Mouse (Mus musculus) CH12.LX (cell line): Measurements from ENCODE around the gene Ikzf2. TPM values are rescaled to one million over a fixed set of nuclear protein-coding genes. Genes with fewer than 3 reads are reported as not detected.

ENCODE experiments used
- DNase-seq: peaks from one replicate; pipeline ENCODE4 v3.0.0-alpha.2; 2013; ENCODE audit errors: extremely low read depth
- H3K27ac ChIP-seq: 2 replicates; pipeline ENCODE4 v1.5.1; 2012; ENCODE audit warnings: low read depth, mild to moderate bottlenecking, control low read depth, moderate library complexity; ENCODE audit not compliant: insufficient read depth
- H3K27me3 ChIP-seq: replicated peaks from 2 replicates; pipeline ENCODE3; 2012; ENCODE audit warnings: inconsistent platforms
- H3K36me3 ChIP-seq, 2 experiments: replicated peaks in 1 of 2; 2 replicates each; pipeline versions ENCODE3 to v1.6.1; 2012; ENCODE audit warnings: inconsistent platforms in 1 of 2, low read length in 1 of 2, mild to moderate bottlenecking in 1 of 2, mixed read lengths in 1 of 2, moderate library complexity in 1 of 2; ENCODE audit not compliant: control insufficient read depth in 1 of 2, insufficient read depth in 1 of 2
- H3K4me1 ChIP-seq, 2 experiments: 2 replicates each; pipeline ENCODE4 v1.6.1; 2012; ENCODE audit warnings: inconsistent platforms in 1 of 2, moderate library complexity in 1 of 2; ENCODE audit not compliant: insufficient read depth in 2 of 2, control insufficient read depth in 1 of 2
- H3K4me2 ChIP-seq: 2 replicates; pipeline ENCODE4 v1.6.1; 2012; ENCODE audit warnings: low read depth, mild to moderate bottlenecking, control low read depth; ENCODE audit not compliant: poor library complexity, insufficient read depth, severe bottlenecking
- H3K4me3 ChIP-seq, 3 experiments: fragments of 150-350 bp in 1 of 3; sonication (generic) in 1 of 3; replicated peaks in 1 of 3; 2 replicates each; pipeline versions ENCODE3 to v1.5.1; 2011 to 2012; ENCODE audit warnings: low read depth in 2 of 3, low read length in 2 of 3, mild to moderate bottlenecking in 2 of 3, moderate library complexity in 2 of 3, control low read depth in 1 of 3, improper control_type of control experiment in 1 of 3, inconsistent platforms in 1 of 3, mixed read lengths in 1 of 3; ENCODE audit not compliant: poor library complexity in 1 of 3
- H3K79me2 ChIP-seq: replicated peaks from 2 replicates; pipeline ENCODE4 v1.6.1; 2012; ENCODE audit warnings: mild to moderate bottlenecking, moderate library complexity; ENCODE audit not compliant: control insufficient read depth, poor library complexity, insufficient read depth, severe bottlenecking; ENCODE audit errors: extremely low read depth
- H3K9ac ChIP-seq: 2 replicates; pipeline ENCODE4 v1.6.1; 2012; ENCODE audit warnings: low read depth, mild to moderate bottlenecking, control low read depth, moderate library complexity; ENCODE audit not compliant: insufficient read depth
- H3K9me3 ChIP-seq: replicated peaks from 2 replicates; pipeline ENCODE3; 2012; ENCODE audit warnings: low read length, inconsistent platforms, mixed read lengths
- BHLHE40 ChIP-seq: IDR thresholded peaks from 2 replicates; pipeline ENCODE4 v1.6.1; 2011; ENCODE audit warnings: mild to moderate bottlenecking, low read depth, low read length, improper control_type of control experiment
- CHD2 ChIP-seq: IDR thresholded peaks from 2 replicates; pipeline ENCODE4 v1.6.1; 2011; ENCODE audit warnings: low read length, improper control_type of control experiment
- E2F4 ChIP-seq: IDR thresholded peaks from 2 replicates; pipeline ENCODE4 v1.6.1; 2011; ENCODE audit warnings: low read depth, low read length, improper control_type of control experiment; ENCODE audit not compliant: insufficient replicate concordance
- ELF1 ChIP-seq: IDR thresholded peaks from 2 replicates; pipeline ENCODE4 v1.6.1; 2014; ENCODE audit warnings: low read depth, mild to moderate bottlenecking, inconsistent platforms, low read length, improper control_type of control experiment
- EP300 ChIP-seq: IDR thresholded peaks from 2 replicates; pipeline ENCODE4 v1.6.1; 2011; ENCODE audit warnings: low read length, improper control_type of control experiment
- ETS1 ChIP-seq: conservative IDR thresholded peaks from 2 replicates; pipeline ENCODE4 v1.6.1; 2012; ENCODE audit warnings: low read depth, mild to moderate bottlenecking, inconsistent platforms, low read length, improper control_type of control experiment, moderate library complexity
- GABPA ChIP-seq: IDR thresholded peaks from 2 replicates; pipeline ENCODE4 v1.6.1; 2012; ENCODE audit warnings: low read depth, low read length, improper control_type of control experiment, inconsistent platforms; ENCODE audit not compliant: insufficient replicate concordance
- HCFC1 ChIP-seq: IDR thresholded peaks from 2 replicates; pipeline ENCODE4 v1.6.1; 2012; ENCODE audit warnings: low read depth, mild to moderate bottlenecking, inconsistent platforms, low read length, improper control_type of control experiment
- IRF4 ChIP-seq: IDR thresholded peaks from 2 replicates; pipeline ENCODE4 v1.6.1; 2014; ENCODE audit warnings: low read depth, mild to moderate bottlenecking, inconsistent platforms, low read length, improper control_type of control experiment
- MAX ChIP-seq: IDR thresholded peaks from 2 replicates; pipeline ENCODE4 v1.6.1; 2011; ENCODE audit warnings: low read length, improper control_type of control experiment
- MAZ ChIP-seq: IDR thresholded peaks from 2 replicates; pipeline ENCODE4 v1.6.1; 2012; ENCODE audit warnings: low read depth, mild to moderate bottlenecking, inconsistent platforms, low read length, improper control_type of control experiment, moderate library complexity
- MEF2A ChIP-seq: IDR thresholded peaks from 2 replicates; pipeline ENCODE4 v1.6.1; 2014; ENCODE audit warnings: low read depth, mild to moderate bottlenecking, inconsistent platforms, low read length, improper control_type of control experiment, borderline replicate concordance
- MXI1 ChIP-seq: IDR thresholded peaks from 2 replicates; pipeline ENCODE4 v1.6.1; 2011; ENCODE audit warnings: mild to moderate bottlenecking, low read depth, low read length, improper control_type of control experiment
- MYC ChIP-seq: IDR thresholded peaks from 2 replicates; pipeline ENCODE4 v1.6.1; 2011; ENCODE audit warnings: low read depth, mild to moderate bottlenecking, improper control_type of control experiment, low read length
- NRF1 ChIP-seq: IDR thresholded peaks from 2 replicates; pipeline ENCODE4 v1.6.1; 2014; ENCODE audit warnings: low read depth, mild to moderate bottlenecking, inconsistent platforms, low read length, improper control_type of control experiment, moderate library complexity
- PAX5 ChIP-seq: IDR thresholded peaks from 2 replicates; pipeline ENCODE4 v1.6.1; 2012; ENCODE audit warnings: low read length, inconsistent platforms, mixed read lengths
- POLR2A ChIP-seq: IDR thresholded peaks from 2 replicates; pipeline ENCODE4 v1.6.1; 2011; ENCODE audit warnings: low read depth, mild to moderate bottlenecking, improper control_type of control experiment, low read length
- POLR2AphosphoS2 ChIP-seq: IDR thresholded peaks from 2 replicates; pipeline ENCODE4 v1.6.1; 2011; ENCODE audit warnings: low read depth, low read length, improper control_type of control experiment
- RAD21 ChIP-seq: IDR thresholded peaks from 2 replicates; pipeline ENCODE4 v1.6.1; 2011; ENCODE audit warnings: low read depth, mild to moderate bottlenecking, low read length, improper control_type of control experiment, moderate library complexity
- RCOR1 ChIP-seq: conservative IDR thresholded peaks from 2 replicates; pipeline ENCODE4 v1.6.1; 2012; ENCODE audit warnings: low read depth, mild to moderate bottlenecking, inconsistent platforms, low read length, improper control_type of control experiment
- SMC3 ChIP-seq: IDR thresholded peaks from 2 replicates; pipeline ENCODE4 v1.6.1; 2011; ENCODE audit warnings: low read depth, low read length, improper control_type of control experiment
- TCF12 ChIP-seq: IDR thresholded peaks from 2 replicates; pipeline ENCODE4 v1.6.1; 2014; ENCODE audit warnings: low read depth, mild to moderate bottlenecking, inconsistent platforms, low read length, improper control_type of control experiment
- UBTF ChIP-seq: IDR thresholded peaks from 2 replicates; pipeline ENCODE4 v1.6.1; 2012; ENCODE audit warnings: low read depth, mild to moderate bottlenecking, inconsistent platforms, low read length, improper control_type of control experiment, moderate library complexity
- ZC3H11A ChIP-seq: IDR thresholded peaks from 2 replicates; pipeline ENCODE4 v1.6.1; 2012; ENCODE audit warnings: low read depth, mild to moderate bottlenecking, inconsistent platforms, low read length, improper control_type of control experiment
- ZKSCAN1 ChIP-seq: IDR thresholded peaks from 2 replicates; pipeline ENCODE4 v1.6.1; 2012; ENCODE audit warnings: low read depth, inconsistent platforms, low read length, improper control_type of control experiment, borderline replicate concordance
- ZMIZ1 ChIP-seq: IDR thresholded peaks from 2 replicates; pipeline ENCODE4 v1.6.1; 2012; ENCODE audit warnings: low read depth, mild to moderate bottlenecking, inconsistent platforms, low read length, improper control_type of control experiment
- ZNF384 ChIP-seq: IDR thresholded peaks from 2 replicates; pipeline ENCODE4 v1.6.1; 2012; ENCODE audit warnings: low read depth, low read length, improper control_type of control experiment, inconsistent platforms
- dilution Hi-C: fragments of 300-500 bp; cut with MboI; formaldehyde crosslinking; loops from 2 replicates; pipeline ENCODE4 v1.14.3; 2020; ENCODE audit warnings: low sequenced_read_pairs; ENCODE audit not compliant: extremely low pct_unique_long_range_greater_than_20kb, extremely low pct_ligation_motif_present
- in situ Hi-C: fragments of 300-500 bp; cut with MboI; formaldehyde crosslinking; loops from 3 replicates; pipeline ENCODE4 v1.14.3; 2019; ENCODE audit warnings: low sequenced_read_pairs, low pct_ligation_motif_present, low pct_unique_long_range_greater_than_20kb, mixed read lengths
- polyA plus RNA-seq: library from polyadenylated mRNA; unstranded; fragments of >175 nt; gene quantifications from 2 replicates; pipeline ENCODE4 v1.2.1, GENCODE M21; 2012; ENCODE audit warnings: low read depth; ENCODE audit not compliant: insufficient read length
- total RNA-seq, 2 experiments: library from RNA; depleted of rRNA; stranded (reverse); fragments of 300-350 nt in 1 of 2; fragments of >200 nt in 1 of 2; gene quantifications; 2 replicates each; pipeline ENCODE4 v1.2.3; 2012 to 2014

The Ikzf2 gene
- total and polyA plus RNA-seq, 3 experiments = not detected

DNA sequence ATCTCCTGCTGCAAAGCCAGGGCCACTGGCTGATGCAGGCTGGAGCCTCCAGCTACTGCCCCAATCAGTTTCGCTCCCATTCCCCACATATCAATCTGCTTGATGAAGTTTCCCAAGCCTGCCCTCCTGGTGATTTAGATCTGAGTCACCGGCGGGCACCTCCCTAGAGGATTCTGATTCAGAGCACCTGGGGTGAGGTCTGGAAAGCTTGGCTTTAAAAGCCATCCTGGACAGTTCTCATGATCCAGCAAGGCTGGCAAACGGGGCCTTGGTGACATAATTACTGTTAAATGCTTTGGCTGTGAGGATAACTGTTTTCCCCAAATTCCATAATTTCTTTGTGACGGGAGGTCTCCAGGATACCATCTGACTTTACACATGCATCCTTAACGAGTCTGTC is 29.0 kb downstream of the Ikzf2 start:
- in situ Hi-C loops = no loop called here

DNA sequence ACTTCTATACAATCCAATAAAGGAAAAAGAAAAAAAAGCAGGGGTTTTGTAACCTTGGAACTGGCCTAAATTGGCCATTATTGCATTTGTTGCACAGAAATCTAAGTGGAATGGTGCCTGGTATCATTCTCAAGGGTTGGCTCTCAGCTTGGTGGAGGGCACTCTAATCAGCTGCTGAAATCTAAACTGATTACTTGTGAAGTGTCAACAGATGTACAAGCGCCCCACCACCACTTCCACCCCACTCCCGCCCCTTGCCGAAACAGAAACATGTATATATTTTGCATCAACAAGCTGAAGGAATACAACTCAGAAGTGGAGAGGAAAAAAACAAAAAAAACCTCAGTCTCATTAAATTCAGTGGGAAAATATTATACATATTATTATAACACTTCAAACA is 29.6 kb downstream of the Ikzf2 start:
- Histone ChIP-seq H3K4me2 (no peak overlapping the region), H3K9ac (no peak overlapping the region), H3K9me3 (no peaks in the 10 kb centered on the region), H3K79me2 (no peaks in the 10 kb centered on the region), H3K27ac (no peak overlapping the region), H3K27me3 (no peaks in the 10 kb centered on the region), H3K4me3 (no peak overlapping the region), H3K4me1 (no peaks in the 10 kb centered on the region), H3K36me3 (no peaks in the 10 kb centered on the region)
- in situ Hi-C loops = no loop called here
- dilution Hi-C loops = no loop called here
- no peak for DNase-seq
- TF ChIP-seq RAD21 (no peak), BHLHE40 (no peak), NRF1 (no peak), MAZ (no peak), MXI1 (no peak), IRF4 (no peak), E2F4 (no peak), POLR2A (no peak), ZNF384 (no peak), ETS1 (no peak), TCF12 (no peak), UBTF (no peak), POLR2AphosphoS2 (no peak), ZC3H11A (no peak), ELF1 (no peak), MAX (no peak), PAX5 (no peak), ZMIZ1 (no peak), ZKSCAN1 (no peak)

More for the DNA sequence above, 29.0 kb downstream of the Ikzf2 start:
- no peak overlapping the region for H3K4me2 ChIP-seq
- H3K79me2 ChIP-seq = no peaks in the 10 kb centered on the region
- no peak for DNase-seq
- no peaks in the 10 kb centered on the region for H3K36me3 ChIP-seq
- no peak overlapping the region for H3K9ac ChIP-seq
- H3K4me1 ChIP-seq = no peaks in the 10 kb centered on the region
- H3K27ac ChIP-seq = no peak overlapping the region
- TF ChIP-seq UBTF (no peak), POLR2A (no peak), CHD2 (no peak), PAX5 (no peak), ZMIZ1 (no peak), HCFC1 (no peak), MYC (no peak), ZC3H11A (no peak), MEF2A (no peak), TCF12 (no peak), EP300 (no peak), SMC3 (no peak), RCOR1 (no peak), GABPA (no peak), RAD21 (no peak)
- no peaks in the 10 kb centered on the region for H3K27me3 ChIP-seq
- H3K4me3 ChIP-seq = no peak overlapping the region
- no peaks in the 10 kb centered on the region for H3K9me3 ChIP-seq
- dilution Hi-C loops = no loop called here
